Mouse (Mus musculus): Measurements from ENCODE around the gene Med12l. TPM values are rescaled to one million over a fixed set of nuclear protein-coding genes. Genes with fewer than 3 reads are reported as not detected.

The Med12l gene
- polyA plus RNA-seq, 1 experiment from 2014 or later: 2.9 TPM

DNA sequence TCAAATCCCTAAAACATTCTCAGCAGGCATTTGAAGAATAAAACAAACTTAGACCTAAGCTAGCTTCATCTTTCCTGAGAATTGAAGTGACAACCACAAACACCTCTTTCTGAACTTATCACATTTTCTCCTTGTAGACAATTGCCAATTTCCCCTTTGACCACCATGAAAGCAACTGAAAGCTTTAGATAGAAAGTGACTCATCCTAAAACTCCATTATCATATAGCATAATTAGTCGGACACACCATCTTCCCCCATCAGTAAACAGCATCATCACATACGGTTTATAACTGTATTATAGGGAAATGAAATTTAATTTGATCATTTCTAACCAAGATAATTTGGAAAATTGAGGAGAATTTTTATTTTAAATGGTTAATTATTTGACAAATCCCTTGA is 216.7 kb downstream of the Med12l start:
- H3K4me1 ChIP-seq: 0 out of 2 replicates have a peak, but pooled peaks cover 5% of the 10 kb centered on the region
- 80% methylated on average over 2 of the region's 2 CpGs for WGBS
- no peaks in the 10 kb centered on the region for H3K27me3 ChIP-seq
- no peak overlapping the region for H3K4me3 ChIP-seq
- no peak overlapping the region for H3K27ac ChIP-seq
- ATAC-seq (ENCODE audit: insufficient number of reproducible peaks, insufficient read depth, low FRiP score, low TSS enrichment, low read depth): no peak
- H3K9me3 ChIP-seq: no peaks in the 10 kb centered on the region
- no peak overlapping the region for H3K4me2 ChIP-seq
- H3K9ac ChIP-seq: no peak overlapping the region
- H3K36me3 ChIP-seq: no peaks in the 10 kb centered on the region

DNA sequence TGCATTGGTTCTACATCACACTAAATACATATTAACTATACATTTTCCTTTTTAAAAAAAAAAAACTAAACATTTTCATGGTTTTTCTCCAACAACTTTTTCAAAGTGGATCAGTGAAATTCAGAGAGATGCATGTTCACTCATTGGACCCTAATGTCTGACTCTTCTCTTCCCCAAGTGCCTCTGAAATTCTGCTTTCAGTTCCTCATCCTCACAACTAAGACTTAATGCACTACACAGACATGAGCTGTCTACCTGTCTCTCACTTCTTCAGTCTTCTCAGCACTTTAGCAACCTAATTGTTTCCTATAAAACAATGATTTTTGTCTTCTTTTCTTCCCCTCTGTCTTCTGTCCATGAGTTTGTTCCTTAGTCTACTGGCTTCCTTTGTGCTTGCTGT is 219.8 kb downstream of the Med12l start:
- ATAC-seq (ENCODE audit: insufficient number of reproducible peaks, insufficient read depth, low FRiP score, low TSS enrichment, low read depth): no peak

DNA sequence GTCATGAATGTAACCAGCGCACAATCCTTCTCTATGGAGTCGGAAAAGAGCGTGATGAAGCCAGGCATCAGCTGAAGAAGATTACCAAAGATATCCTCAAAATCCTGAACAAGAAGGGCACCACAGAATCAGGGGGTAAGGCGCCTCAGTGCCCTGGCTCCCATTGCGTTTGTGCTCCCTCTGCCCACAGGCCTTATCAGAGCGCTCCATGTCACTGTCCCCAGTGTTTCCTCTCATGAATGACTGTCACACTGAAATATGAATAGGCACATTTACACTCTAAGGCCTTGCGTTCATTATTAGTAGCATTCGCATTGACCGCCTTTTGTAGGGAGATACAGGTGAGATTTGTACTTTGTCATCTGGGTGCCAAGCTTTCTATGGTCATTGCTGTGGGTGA is 222.1 kb downstream of the Med12l start:
- Histone ChIP-seq H3K4me3 (no peak overlapping the region), H3K9ac (no peak overlapping the region), H3K4me1 (peaks cover 15% of the 10 kb centered on the region), H3K27ac (no peak overlapping the region), H3K9me3 (no peaks in the 10 kb centered on the region), H3K36me3 (no peaks in the 10 kb centered on the region), H3K27me3 (no peaks in the 10 kb centered on the region), H3K4me2 (no peak overlapping the region)
- no peak for ATAC-seq (ENCODE audit: insufficient number of reproducible peaks, insufficient read depth, low FRiP score, low TSS enrichment, low read depth)
- WGBS: 94% methylated on average over 9 of the region's 9 CpGs

More for the DNA sequence above, 219.8 kb downstream of the Med12l start:
- Histone ChIP-seq H3K27me3 (no peaks in the 10 kb centered on the region), H3K4me2 (no peak overlapping the region), H3K4me3 (no peak overlapping the region), H3K27ac (no peak overlapping the region), H3K36me3 (no peaks in the 10 kb centered on the region), H3K9me3 (no peaks in the 10 kb centered on the region), H3K9ac (no peak overlapping the region), H3K4me1 (peaks cover 16% of the 10 kb centered on the region)

DNA sequence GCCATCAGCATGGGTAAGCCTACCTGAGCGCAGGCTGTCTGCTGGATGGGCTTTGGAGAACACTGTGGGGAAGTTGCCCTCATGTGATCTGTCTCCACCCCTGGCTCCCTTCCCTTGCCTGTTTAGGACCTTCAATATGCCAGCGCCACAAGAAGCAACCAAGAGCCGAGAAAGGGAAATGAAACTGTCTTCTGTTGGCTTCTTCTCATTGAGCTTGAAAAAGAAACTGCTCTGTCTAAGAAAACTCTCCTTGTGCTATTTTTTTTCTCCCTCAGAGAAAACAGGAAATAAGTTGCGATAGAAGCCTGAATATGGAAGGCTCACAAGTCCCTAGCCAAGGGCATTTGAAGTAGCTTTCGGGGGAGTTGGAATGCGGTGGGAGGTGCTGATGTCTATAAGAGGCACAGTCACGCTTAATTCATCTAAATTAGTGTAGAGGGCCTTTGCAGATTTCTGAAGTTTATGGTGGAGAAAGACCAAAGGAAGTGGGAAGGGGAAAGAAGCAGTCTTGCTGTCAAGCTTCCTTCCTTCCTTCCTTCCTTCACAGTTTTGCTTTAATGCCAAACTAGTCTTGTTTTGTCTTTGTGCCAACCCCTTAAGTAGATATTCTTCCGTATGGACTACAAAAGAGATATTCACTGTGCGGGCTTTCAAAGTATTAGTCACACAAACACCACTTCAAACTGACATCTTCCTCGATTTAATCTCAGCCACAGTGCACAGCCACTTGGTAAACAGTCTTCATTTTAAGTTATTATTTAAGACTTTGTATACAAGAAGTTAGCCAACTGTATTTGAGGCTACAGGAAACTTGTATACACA is 223.3 kb downstream of the Med12l start:
- H3K9me3 ChIP-seq: no peaks in the 10 kb centered on the region
- H3K4me2 ChIP-seq: peak overlapping the region; percentile 32

DNA sequence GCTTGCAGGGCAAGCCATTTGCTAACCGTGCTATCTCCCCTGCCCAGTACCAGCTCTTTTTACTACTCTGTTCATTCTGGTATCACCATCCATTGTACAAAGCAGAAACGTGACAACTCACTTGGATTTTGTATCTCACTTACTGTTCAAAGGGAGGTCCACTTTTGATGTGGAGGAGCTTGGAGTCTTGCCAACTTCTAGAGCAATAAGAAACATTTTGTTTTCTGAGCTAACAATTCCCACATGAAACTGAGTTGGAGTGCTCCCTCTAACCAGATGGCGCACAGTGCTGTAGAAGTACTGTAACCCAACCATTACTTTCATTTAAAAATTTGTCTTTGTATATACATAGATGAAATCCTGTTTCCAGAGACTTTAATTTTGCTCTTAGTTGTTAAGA is 225.3 kb downstream of the Med12l start:
- H3K4me3 ChIP-seq: no peak overlapping the region
- no peak overlapping the region for H3K27ac ChIP-seq
- H3K9me3 ChIP-seq: no peaks in the 10 kb centered on the region
- 38% methylated on average over 3 of the region's 3 CpGs for WGBS
- H3K27me3 ChIP-seq: no peaks in the 10 kb centered on the region
- no peak for ATAC-seq (ENCODE audit: insufficient number of reproducible peaks, insufficient read depth, low FRiP score, low TSS enrichment, low read depth)
- no peak overlapping the region for H3K9ac ChIP-seq
- H3K4me2 ChIP-seq: no peak overlapping the region
- H3K36me3 ChIP-seq: no peaks in the 10 kb centered on the region
- H3K4me1 ChIP-seq: peaks cover 15% of the 10 kb centered on the region

More for the DNA sequence above, 223.3 kb downstream of the Med12l start:
- WGBS: 36% methylated on average over 10 of the region's 10 CpGs
- Histone ChIP-seq H3K27me3 (no peaks in the 10 kb centered on the region), H3K9ac (no peak overlapping the region), H3K4me3 (no peak overlapping the region), H3K36me3 (no peaks in the 10 kb centered on the region), H3K27ac (peak overlapping the region; percentile 72), H3K4me1 (peaks cover 15% of the 10 kb centered on the region)
- ATAC-seq (ENCODE audit: insufficient number of reproducible peaks, insufficient read depth, low FRiP score, low TSS enrichment, low read depth): no peak

DNA sequence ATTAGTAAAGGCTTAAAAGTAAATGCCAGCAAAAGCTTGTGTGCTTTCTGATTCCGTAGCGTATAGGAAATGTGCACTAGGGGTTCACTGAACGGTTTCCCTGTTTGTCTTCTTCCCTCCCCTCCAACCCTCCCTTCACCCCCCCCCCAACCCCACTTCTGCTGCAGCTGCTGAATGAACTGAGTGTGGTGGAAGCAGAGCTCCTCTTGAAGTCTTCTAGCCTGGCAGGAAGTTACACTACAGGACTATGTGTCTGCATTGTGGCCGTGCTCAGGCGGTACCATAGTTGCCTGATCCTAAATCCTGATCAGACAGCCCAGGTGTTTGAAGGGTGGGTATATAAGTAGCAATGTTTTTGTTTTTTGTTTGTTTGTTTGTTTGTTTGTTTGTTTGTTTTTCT is 229.3 kb downstream of the Med12l start:
- Histone ChIP-seq H3K4me3 (no peak overlapping the region), H3K27ac (no peak overlapping the region), H3K9ac (no peak overlapping the region), H3K9me3 (no peaks in the 10 kb centered on the region), H3K36me3 (no peaks in the 10 kb centered on the region), H3K4me2 (no peak overlapping the region), H3K27me3 (no peaks in the 10 kb centered on the region), H3K4me1 (no peaks in the 10 kb centered on the region)
- WGBS: 61% methylated on average over 5 of the region's 5 CpGs
- no peak for ATAC-seq (ENCODE audit: insufficient number of reproducible peaks, insufficient read depth, low FRiP score, low TSS enrichment, low read depth)

DNA sequence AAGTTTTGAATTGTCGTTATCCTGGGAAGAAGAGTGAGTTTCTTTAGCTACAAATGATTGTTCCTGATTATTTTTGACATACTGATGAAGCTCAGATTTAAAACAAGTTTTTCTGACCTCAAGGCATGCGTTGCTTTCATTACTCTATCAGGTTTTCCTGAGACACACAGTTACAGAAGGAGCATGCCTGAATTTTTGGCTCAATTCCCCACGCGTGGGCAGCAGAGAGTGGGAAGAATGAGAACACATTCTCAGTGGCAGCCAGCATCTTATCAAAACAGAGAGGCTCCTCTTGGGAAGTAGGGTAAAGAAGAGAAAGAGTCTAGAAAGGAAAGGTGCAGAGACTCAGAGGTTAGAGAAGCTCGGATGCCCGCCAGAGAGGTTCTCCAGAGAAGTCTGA is 237.8 kb downstream of the Med12l start:
- ATAC-seq (ENCODE audit: insufficient number of reproducible peaks, insufficient read depth, low FRiP score, low TSS enrichment, low read depth): no peak
- H3K27ac ChIP-seq: no peak overlapping the region
- 58% methylated on average over 6 of the region's 6 CpGs for WGBS

DNA sequence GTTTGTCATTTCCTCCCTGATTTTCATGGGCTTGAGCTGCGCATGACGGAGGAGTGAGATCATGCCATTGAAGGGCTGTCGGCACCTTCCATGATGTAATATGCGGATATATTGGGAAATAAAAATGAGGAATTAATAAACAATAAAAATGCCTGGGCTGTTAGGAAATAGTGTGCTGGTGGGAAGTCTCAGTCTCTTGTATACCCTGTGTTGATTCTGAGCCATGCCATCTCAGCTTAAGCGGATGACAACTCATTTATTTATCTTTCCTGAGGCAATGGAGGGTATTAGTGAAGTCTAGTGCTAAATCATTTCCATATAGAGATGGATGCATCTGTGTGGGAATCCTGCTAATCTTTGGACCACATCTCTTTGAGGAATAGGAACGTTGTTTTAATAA is 242.4 kb downstream of the Med12l start:
- Histone ChIP-seq H3K4me2 (no peak overlapping the region), H3K27me3 (no peaks in the 10 kb centered on the region), H3K36me3 (no peaks in the 10 kb centered on the region), H3K27ac (no peak overlapping the region), H3K4me3 (no peak overlapping the region), H3K9me3 (no peaks in the 10 kb centered on the region), H3K9ac (no peak overlapping the region), H3K4me1 (peaks cover 8% of the 10 kb centered on the region; the same call in 1 of the 2 replicates)
- 78% methylated on average over 6 of the region's 6 CpGs for WGBS
- no peak for ATAC-seq (ENCODE audit: insufficient number of reproducible peaks, insufficient read depth, low FRiP score, low TSS enrichment, low read depth)

More for the DNA sequence above, 237.8 kb downstream of the Med12l start:
- Histone ChIP-seq H3K4me2 (no peak overlapping the region), H3K4me1 (peaks cover 11% of the 10 kb centered on the region; the same call in 1 of the 2 replicates), H3K27me3 (no peaks in the 10 kb centered on the region), H3K9ac (no peak overlapping the region), H3K4me3 (no peak overlapping the region), H3K9me3 (no peaks in the 10 kb centered on the region), H3K36me3 (no peaks in the 10 kb centered on the region)

DNA sequence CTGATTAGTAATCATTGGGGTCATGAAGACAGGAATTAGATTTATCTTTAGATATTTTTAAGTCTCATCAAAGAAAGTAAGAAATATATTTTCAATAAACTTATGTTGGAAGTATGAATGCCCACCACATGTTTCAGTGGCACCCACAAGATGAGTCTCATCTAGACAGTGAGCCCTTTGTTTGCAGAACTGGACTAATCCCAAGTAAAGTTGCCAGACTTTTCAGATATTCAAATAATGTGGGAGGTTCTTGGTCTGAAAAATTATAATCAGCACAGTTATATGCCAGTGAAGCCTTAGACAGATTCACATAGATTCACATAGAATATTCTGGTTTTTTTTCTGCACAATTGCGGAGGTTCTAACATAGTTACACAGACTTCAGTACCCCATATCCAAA is 244.8 kb downstream of the Med12l start:
- Histone ChIP-seq H3K9me3 (no peaks in the 10 kb centered on the region), H3K4me1 (no peaks in the 10 kb centered on the region), H3K27ac (no peak overlapping the region), H3K9ac (no peak overlapping the region), H3K27me3 (no peaks in the 10 kb centered on the region), H3K4me3 (no peak overlapping the region), H3K4me2 (no peak overlapping the region), H3K36me3 (no peaks in the 10 kb centered on the region)
- ATAC-seq (ENCODE audit: insufficient number of reproducible peaks, insufficient read depth, low FRiP score, low TSS enrichment, low read depth): no peak
- 98% methylated on average over 1 of the region's 1 CpGs for WGBS

DNA sequence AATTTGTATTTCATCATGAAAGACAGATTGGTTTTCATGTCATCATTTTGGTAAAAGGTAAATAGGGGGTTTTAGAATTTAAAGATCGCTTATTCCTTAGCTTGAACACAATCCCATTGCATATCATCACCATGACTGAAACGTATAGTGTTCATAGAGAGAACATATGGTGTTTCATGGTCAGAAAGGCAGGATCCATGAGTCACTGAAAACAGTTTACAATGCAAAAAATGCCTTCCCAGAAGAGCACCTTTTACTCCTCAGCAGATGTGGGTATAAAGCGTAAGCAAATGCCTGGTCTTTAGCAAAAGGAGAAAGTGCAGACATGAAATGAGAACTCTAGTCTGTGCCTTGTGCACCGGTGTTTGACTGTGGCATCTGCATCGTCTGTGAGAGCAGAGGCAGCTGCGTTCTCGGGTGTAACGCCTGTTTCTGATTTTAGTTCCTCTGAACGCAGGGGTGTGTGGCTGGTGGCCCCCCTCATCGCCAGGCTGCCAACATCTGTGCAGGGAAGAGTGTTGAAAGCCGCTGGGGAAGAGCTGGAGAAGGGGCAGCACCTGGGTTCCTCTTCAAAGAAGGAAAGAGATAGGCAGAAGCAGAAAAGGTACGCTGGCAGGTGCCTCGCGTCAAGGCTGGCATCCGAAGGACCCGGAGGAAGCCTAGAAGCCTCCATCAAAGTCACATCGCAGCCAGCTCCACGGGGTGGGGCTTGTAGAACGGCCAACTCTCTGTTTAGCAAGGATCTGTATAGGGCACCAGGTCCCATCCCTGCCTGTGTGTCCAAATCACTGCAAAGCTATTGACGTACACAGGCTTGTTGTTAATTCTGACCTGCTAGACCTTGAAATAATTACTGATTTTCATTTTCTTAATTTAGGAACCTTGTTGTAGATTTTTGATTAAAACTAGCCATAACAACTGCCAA is 252.4 kb downstream of the Med12l start:
- Histone ChIP-seq H3K27ac (0 out of 2 replicates have a peak overlapping the region, but pooled peaks have one; percentile 16), H3K9ac (no peak overlapping the region), H3K4me1 (peaks cover 7% of the 10 kb centered on the region), H3K4me3 (no peak overlapping the region), H3K27me3 (no peaks in the 10 kb centered on the region), H3K4me2 (peak overlapping the region; percentile 37), H3K9me3 (no peaks in the 10 kb centered on the region), H3K36me3 (no peaks in the 10 kb centered on the region)
- 37% methylated on average over 20 of the region's 20 CpGs for WGBS
- ATAC-seq (ENCODE audit: insufficient number of reproducible peaks, insufficient read depth, low FRiP score, low TSS enrichment, low read depth): no peak

DNA sequence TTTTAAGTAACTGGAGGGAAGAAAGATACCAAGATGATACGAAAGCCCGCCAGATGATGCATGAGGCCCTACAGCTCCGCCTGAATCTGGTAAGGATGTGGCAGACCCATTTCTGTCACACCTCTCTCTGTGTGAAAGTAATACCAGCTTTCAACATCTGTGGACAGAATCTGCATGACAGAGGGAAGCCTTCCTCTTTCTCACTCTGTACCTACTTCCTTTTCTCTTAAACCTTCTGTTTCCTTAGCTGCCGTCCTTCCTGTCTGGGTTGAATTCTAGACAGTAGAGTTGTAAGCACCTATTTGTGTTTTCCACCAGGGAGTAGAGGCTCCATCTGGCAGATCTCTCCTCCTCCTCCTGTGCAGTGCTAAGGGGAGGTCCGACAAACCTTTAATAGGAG is 255.1 kb downstream of the Med12l start:
- no peak for ATAC-seq (ENCODE audit: insufficient number of reproducible peaks, insufficient read depth, low FRiP score, low TSS enrichment, low read depth)
- Histone ChIP-seq H3K9me3 (no peaks in the 10 kb centered on the region), H3K4me2 (no peak overlapping the region), H3K27ac (no peak overlapping the region), H3K4me3 (no peak overlapping the region), H3K9ac (no peak overlapping the region), H3K27me3 (no peaks in the 10 kb centered on the region), H3K4me1 (peaks cover 7% of the 10 kb centered on the region), H3K36me3 (no peaks in the 10 kb centered on the region)
- WGBS: 61% methylated on average over 5 of the region's 5 CpGs

Measured in embryonic facial prominence, embryonic 13.5 days (tissue).